Mouse (Mus musculus): ENCODE measurements at regions not wholly inside any gene's neighbourhood (a gene's known extent, or its start where the extent isn't known, plus 50 kb on each side); places are given as distances from the start of the nearest gene placed in this dataset.

GRCm38 (mm10) chr8:86307339-86307738 is 273.1 kb downstream of the Abcc12 start:
- TF ChIP-seq CTCF (IDR thresholded peaks at IDR 0.05; ENCODE audit: low read depth): no peak
- no peak for TF ChIP-seq EP300 (IDR thresholded peaks at IDR 0.05; ENCODE audit: low read depth)
